Mouse (Mus musculus) lung, postnatal 4 days (tissue): ENCODE results near the gene Tmem92.

Source experiments
- DNase-seq, 2 experiments: peaks; one replicate each; pipeline ENCODE4 v3.0.0; 2021

The Tmem92 gene

DNA sequence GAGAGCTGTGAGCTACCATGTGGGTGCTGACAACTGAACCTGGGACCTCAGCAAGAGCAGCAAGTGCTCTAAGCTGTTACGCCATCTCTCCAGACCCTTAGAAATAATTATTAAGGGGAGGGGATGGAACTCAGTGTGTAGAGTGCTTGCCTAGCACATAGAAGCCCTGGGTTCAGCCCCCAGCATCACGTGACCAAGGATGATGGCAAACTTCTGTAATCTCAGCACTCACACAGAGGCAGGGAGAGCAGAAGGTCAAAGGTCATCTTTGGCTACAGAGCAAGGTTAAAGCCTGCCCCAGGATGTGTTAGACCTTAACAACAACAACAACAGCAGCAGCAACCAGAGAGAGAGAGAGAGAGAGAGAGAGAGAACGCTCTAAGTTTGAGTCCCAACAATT lies 54.0 kb downstream of the Tmem92 start:
- no peak for DNase-seq

DNA sequence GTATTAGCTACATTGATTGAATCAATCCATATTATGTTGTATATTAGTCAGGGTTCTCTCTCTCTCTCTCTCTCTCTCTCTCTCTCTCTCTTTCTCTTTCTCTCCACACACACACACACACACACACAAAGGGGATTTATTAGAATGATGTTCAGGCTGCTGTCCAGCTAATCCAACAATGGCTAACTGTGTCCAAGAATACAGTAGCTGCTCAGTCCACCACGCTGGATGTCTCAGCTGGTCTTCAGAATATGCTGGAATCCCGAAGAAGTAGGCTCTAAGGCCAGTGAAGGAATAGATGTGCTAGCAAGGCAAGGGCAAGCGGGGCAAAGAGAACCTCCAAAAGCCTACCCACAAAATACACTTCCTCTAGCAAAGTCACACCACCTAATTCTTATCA lies 55.2 kb downstream of the Tmem92 start:
- DNase-seq, result no peak
